Mouse (Mus musculus): ENCODE results near the gene Acap2. TPM values are rescaled to one million over a fixed set of nuclear protein-coding genes. Genes with fewer than 3 reads are reported as not detected.

Gene Acap2
- polyA plus RNA-seq, 1 experiment from 2014 or later, result 17.7 TPM

DNA sequence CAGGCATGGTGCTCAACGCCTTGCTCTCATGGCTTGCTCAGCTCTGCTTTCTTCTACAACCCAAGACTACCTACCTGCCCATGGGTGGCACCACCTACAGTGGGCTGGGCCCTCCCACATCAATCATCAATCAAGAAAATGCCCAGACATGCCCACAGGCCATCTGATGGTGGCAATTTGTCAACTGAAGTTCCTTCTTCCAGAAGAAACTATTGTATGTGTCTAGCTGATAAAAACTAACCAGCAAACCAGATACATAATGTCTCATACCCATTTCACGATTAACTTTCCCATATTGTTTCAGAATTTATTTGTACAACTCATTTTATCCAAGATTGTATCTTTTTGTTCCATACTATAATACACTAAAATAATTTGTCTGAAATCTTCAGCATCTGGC lies 15.3 kb downstream of the Acap2 start:
- Histone ChIP-seq H3K27me3 (no peaks in the 10 kb centered on the region), H3K27ac (no peak overlapping the region)

DNA sequence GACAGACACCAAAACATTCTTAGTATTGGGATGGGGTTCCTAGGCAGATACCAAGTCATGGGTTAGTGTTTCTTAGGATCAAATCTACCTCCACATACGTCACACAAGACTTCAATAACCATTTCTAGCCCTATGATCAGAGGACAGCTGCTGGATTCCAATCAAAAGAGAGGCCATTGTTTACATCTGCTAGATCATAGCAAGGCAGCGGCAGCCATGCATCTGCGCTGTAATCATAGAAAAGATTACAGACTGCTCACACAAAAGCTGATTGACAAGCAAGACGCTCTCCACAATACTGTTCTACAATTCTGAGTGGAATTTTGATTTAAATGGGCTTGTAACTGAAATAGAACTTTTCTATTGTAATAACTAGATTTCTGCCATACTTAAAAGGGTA lies 16.3 kb downstream of the Acap2 start:
- no peak overlapping the region for H3K4me2 ChIP-seq
- H3K9me3 ChIP-seq (replicated peaks), result no peaks in the 10 kb centered on the region
- H3K4me3 ChIP-seq (replicated peaks), result no peak overlapping the region
- WGBS, result 88% methylated on average over 4 of the region's 4 CpGs
- ATAC-seq (replicated peaks; ENCODE audit: low FRiP score), result no peak
- no peak overlapping the region for H3K9ac ChIP-seq
- H3K27ac ChIP-seq, result no peak overlapping the region
- H3K4me1 ChIP-seq, result peaks cover 20% of the 10 kb centered on the region
- H3K36me3 ChIP-seq, result no peaks in the 10 kb centered on the region
- H3K27me3 ChIP-seq, result no peaks in the 10 kb centered on the region

More for the DNA sequence above, 15.3 kb downstream of the Acap2 start:
- Histone ChIP-seq H3K9me3 (replicated peaks) (no peaks in the 10 kb centered on the region), H3K4me3 (replicated peaks) (no peak overlapping the region), H3K4me2 (no peak overlapping the region), H3K4me1 (peaks cover 17% of the 10 kb centered on the region), H3K9ac (no peak overlapping the region), H3K36me3 (no peaks in the 10 kb centered on the region)
- WGBS, result 85% methylated on average over 2 of the region's 2 CpGs
- ATAC-seq (replicated peaks; ENCODE audit: low FRiP score), result no peak

DNA sequence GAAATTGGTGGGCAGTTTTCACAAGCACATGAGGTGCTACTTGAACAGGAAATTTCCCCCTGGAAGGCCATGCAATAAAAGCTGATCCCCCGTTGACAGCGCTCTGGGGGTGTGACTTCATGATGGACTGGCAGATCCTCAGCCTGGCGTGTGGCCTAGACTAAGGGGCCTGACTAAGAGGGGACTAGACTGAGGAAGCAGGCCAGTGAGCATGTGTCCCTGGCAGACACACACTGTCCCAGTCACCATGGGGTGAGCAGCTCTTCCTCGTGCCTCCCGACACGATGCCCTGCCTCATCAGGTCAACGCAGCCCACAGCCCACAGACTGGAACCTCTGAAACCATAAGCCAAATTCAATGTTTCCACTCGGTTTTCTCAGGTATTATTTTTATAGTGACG lies 18.5 kb downstream of the Acap2 start:
- H3K4me2 ChIP-seq, result no peak overlapping the region
- H3K27ac ChIP-seq, result no peak overlapping the region
- H3K4me1 ChIP-seq, result peaks cover 19% of the 10 kb centered on the region
- no peaks in the 10 kb centered on the region for H3K27me3 ChIP-seq
- H3K9ac ChIP-seq, result no peak overlapping the region
- 54% methylated on average over 9 of the region's 9 CpGs for WGBS
- ATAC-seq (replicated peaks; ENCODE audit: low FRiP score), result no peak
- H3K9me3 ChIP-seq (replicated peaks), result no peaks in the 10 kb centered on the region
- H3K4me3 ChIP-seq (replicated peaks), result no peak overlapping the region
- no peaks in the 10 kb centered on the region for H3K36me3 ChIP-seq

DNA sequence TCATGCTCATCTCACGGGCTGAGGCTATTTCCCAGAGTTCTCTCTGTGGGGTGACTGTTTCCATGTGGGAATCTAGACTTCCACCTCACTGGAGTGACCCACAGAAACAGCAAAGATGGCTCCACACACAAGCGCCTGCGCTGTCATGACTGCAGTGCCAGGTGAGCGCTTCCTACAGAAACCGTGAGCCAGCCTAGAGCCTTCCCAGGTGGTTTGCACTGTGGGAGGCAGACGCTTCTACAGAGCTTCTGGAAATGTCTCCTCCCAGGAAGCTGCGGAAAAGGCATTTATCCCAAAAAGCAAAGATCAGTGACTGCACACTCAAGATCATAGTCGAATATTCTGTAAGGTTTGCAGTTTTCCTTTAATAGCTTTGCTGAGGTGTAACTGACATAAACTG lies 20.2 kb downstream of the Acap2 start:
- Histone ChIP-seq H3K9me3 (replicated peaks) (no peaks in the 10 kb centered on the region), H3K4me2 (no peak overlapping the region), H3K9ac (no peak overlapping the region), H3K4me1 (peaks cover 19% of the 10 kb centered on the region), H3K27me3 (no peaks in the 10 kb centered on the region), H3K27ac (no peak overlapping the region), H3K36me3 (no peaks in the 10 kb centered on the region), H3K4me3 (replicated peaks) (no peak overlapping the region)
- WGBS, result 82% methylated on average over 8 of the region's 8 CpGs
- ATAC-seq (replicated peaks; ENCODE audit: low FRiP score), result no peak

DNA sequence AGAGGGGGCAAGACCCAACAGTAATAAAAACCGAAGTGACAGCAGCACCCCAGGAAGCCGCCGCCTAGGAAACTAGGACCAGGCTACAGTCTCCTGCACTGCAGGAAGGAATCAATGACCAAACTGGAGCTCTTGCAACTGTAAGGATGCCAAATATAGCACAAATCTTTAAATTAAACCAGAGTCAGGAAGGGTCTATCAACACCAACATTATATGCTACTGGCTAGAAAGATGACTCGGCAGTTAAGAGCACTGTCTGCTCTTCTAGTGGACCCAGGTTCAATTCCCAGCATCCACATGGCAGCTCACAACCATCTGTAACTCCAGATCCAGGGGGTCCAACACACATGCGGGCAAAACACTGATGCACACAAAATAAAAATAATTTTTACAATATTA lies 21.7 kb downstream of the Acap2 start:
- Histone ChIP-seq H3K4me3 (replicated peaks) (no peak overlapping the region), H3K27me3 (no peaks in the 10 kb centered on the region), H3K4me2 (no peak overlapping the region), H3K9me3 (replicated peaks) (no peaks in the 10 kb centered on the region), H3K36me3 (no peaks in the 10 kb centered on the region), H3K9ac (no peak overlapping the region), H3K27ac (no peak overlapping the region), H3K4me1 (peaks cover 19% of the 10 kb centered on the region)
- no peak for ATAC-seq (replicated peaks; ENCODE audit: low FRiP score)
- WGBS, result 50% methylated on average over 5 of the region's 5 CpGs

DNA sequence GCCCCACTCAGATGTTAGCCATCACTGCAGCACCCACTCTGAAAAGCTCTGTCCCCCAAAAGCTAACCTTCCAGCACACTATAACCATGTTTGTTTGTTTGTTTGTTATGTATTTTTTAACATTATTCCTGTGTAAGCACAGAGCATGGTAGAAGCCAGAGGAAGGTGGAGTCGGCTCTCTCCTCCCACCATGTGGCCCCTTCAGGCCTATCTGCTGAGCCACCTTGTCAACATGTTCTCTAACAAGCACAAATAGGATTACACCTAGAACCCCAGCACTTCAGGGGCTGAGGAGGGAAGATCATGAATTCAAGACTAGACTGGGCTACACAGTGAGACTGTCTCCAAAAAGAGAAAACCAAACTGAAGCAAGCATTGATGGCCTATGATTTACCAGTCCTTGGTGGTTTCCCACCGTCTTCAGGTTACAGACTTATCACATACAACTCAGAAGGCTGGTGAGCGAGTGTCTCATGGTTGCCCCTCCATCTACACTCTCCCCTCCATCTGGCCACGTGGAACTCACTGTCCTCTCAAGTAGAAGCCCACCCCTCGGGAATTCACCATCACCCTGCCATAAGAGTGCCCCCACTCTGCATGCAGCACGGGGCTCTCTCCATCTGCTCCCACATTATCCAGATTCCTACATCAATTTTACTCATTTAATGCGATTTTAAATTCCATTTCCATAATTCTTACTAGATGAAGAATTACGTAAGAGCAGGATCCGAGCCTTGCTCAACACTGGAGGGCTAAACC lies 26.0 kb downstream of the Acap2 start:
- no peak overlapping the region for H3K4me3 ChIP-seq (replicated peaks)
- H3K4me1 ChIP-seq, result peaks cover 11% of the 10 kb centered on the region
- H3K9ac ChIP-seq, result no peak overlapping the region
- ATAC-seq (replicated peaks; ENCODE audit: low FRiP score), result no peak
- 76% methylated on average over 9 of the region's 9 CpGs for WGBS
- H3K4me2 ChIP-seq, result no peak overlapping the region
- no peak overlapping the region for H3K27ac ChIP-seq
- H3K36me3 ChIP-seq, result no peaks in the 10 kb centered on the region
- H3K9me3 ChIP-seq (replicated peaks), result no peaks in the 10 kb centered on the region
- no peaks in the 10 kb centered on the region for H3K27me3 ChIP-seq

DNA sequence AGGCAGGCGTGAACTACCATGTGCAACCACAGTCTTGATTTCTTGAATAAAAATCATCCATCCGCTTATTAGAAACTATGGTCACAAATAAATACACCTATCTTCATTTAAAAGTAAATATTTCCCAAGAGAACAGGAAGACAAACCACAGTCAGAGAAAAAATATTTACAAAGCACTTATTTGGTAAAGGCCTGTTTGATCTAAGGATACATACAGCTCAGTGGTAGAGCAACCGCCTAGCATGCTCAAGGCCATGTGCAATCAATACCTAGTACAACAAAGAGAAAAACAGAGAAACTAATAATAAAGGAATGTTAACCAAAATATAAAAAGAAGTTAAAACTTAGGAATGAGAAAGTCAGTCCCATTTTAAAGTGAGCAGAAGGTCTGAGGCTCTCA lies 28.8 kb downstream of the Acap2 start:
- H3K4me1 ChIP-seq, result peaks cover 14% of the 10 kb centered on the region
- H3K27me3 ChIP-seq, result no peaks in the 10 kb centered on the region
- no peak overlapping the region for H3K4me3 ChIP-seq (replicated peaks)
- no peak overlapping the region for H3K4me2 ChIP-seq
- no peak overlapping the region for H3K9ac ChIP-seq
- H3K27ac ChIP-seq, result no peak overlapping the region
- no peaks in the 10 kb centered on the region for H3K36me3 ChIP-seq
- 92% methylated on average over 3 of the region's 3 CpGs for WGBS
- no peaks in the 10 kb centered on the region for H3K9me3 ChIP-seq (replicated peaks)
- ATAC-seq (replicated peaks; ENCODE audit: low FRiP score), result no peak

DNA sequence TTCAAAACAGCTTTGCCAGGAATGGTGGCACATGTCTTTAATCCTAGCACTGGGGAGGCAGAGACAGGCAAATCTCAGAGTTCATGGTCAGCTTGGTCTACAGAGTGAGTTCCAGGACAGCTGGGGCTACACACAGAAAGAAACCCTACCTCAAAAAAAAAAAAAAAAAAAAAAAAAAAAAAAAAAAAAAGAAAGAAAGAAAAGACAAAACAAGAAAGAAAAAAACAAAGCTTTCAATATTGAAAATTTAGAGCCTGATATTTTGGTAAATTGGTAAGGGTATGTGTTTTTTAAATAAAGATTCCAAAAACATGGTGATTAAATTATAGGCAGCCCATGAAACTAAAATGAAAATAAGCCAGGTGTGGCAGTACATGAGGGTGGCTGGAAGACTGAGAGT lies 29.6 kb downstream of the Acap2 start:
- Histone ChIP-seq H3K27ac (no peak overlapping the region), H3K9me3 (replicated peaks) (no peaks in the 10 kb centered on the region), H3K9ac (no peak overlapping the region), H3K4me3 (replicated peaks) (no peak overlapping the region), H3K36me3 (no peaks in the 10 kb centered on the region), H3K4me2 (no peak overlapping the region), H3K4me1 (peaks cover 17% of the 10 kb centered on the region), H3K27me3 (no peaks in the 10 kb centered on the region)
- ATAC-seq (replicated peaks; ENCODE audit: low FRiP score), result no peak

DNA sequence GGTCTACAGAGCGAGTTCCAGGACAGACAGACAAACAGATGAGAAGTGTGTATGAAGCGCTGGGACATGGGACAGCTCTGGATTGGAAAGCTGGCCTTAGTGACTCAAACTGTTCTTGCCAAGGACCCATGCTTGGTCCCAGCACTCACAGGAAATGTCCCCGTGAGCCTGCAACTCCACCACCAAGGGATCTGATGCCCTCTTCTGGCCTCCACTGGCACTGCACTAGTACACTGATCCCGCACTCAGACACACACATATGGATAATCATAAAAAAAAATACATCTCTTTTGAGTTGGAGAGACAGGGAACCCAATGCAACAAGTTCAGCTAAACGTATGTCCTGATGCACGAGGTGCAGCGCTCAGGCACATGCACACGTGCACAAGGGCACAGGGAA lies 30.7 kb downstream of the Acap2 start:
- Histone ChIP-seq H3K4me1 (peaks cover 23% of the 10 kb centered on the region), H3K4me3 (replicated peaks) (no peak overlapping the region), H3K36me3 (no peaks in the 10 kb centered on the region), H3K9me3 (replicated peaks) (no peaks in the 10 kb centered on the region), H3K27ac (no peak overlapping the region), H3K9ac (no peak overlapping the region), H3K4me2 (no peak overlapping the region), H3K27me3 (no peaks in the 10 kb centered on the region)
- no peak for ATAC-seq (replicated peaks; ENCODE audit: low FRiP score)
- WGBS, result 96% methylated on average over 8 of the region's 8 CpGs

DNA sequence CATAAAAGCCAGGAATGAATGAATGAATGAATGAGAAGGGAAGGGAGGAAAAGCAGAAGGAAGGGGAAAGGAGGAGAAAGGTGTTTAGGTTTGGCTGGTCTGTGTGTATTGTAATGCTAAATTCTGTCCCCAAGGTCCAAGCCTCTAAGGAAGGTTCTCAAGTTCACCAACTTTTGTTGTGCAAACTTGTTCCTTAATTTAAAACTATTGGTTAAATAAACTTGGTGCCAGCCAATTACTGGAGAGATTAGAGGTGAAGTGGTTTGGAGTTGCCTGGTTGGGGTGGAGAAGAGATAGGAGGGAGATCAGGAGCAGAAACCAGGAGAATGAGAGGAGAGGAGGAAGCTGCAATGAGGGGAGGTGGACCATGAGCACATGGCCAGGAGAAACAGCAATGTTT lies 31.4 kb downstream of the Acap2 start:
- Histone ChIP-seq H3K4me2 (no peak overlapping the region), H3K9me3 (replicated peaks) (no peaks in the 10 kb centered on the region)
- ATAC-seq (replicated peaks; ENCODE audit: low FRiP score), result no peak

DNA sequence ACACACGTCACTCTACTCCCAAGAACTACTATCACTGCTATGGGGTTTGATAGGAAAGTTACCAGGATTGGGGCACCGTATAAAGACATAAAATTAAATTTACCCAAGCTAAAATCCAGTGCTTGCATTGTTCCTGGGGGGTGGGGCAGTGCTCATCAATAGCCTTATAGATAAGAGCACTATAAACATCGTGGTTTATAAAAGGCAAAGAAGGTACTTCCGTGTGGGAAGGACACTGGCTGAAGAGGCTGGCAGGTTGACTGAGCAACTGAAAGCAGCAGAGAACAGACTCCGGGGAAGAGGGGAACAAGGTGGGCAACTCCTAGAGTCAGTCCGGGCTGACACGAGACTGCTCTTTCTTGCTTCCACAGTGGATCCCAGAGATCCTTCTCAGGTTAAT lies 33.1 kb downstream of the Acap2 start:
- Histone ChIP-seq H3K4me3 (replicated peaks) (no peak overlapping the region), H3K27ac (no peak overlapping the region), H3K36me3 (no peaks in the 10 kb centered on the region), H3K9ac (no peak overlapping the region), H3K27me3 (no peaks in the 10 kb centered on the region), H3K9me3 (replicated peaks) (no peaks in the 10 kb centered on the region), H3K4me2 (no peak overlapping the region), H3K4me1 (peaks cover 23% of the 10 kb centered on the region)
- WGBS, result 57% methylated on average over 7 of the region's 7 CpGs
- no peak for ATAC-seq (replicated peaks; ENCODE audit: low FRiP score)

More for the DNA sequence above, 31.4 kb downstream of the Acap2 start:
- no peaks in the 10 kb centered on the region for H3K27me3 ChIP-seq
- H3K36me3 ChIP-seq, result no peaks in the 10 kb centered on the region
- H3K27ac ChIP-seq, result no peak overlapping the region
- no peak overlapping the region for H3K4me3 ChIP-seq (replicated peaks)
- H3K4me1 ChIP-seq, result peaks cover 23% of the 10 kb centered on the region
- H3K9ac ChIP-seq, result no peak overlapping the region

DNA sequence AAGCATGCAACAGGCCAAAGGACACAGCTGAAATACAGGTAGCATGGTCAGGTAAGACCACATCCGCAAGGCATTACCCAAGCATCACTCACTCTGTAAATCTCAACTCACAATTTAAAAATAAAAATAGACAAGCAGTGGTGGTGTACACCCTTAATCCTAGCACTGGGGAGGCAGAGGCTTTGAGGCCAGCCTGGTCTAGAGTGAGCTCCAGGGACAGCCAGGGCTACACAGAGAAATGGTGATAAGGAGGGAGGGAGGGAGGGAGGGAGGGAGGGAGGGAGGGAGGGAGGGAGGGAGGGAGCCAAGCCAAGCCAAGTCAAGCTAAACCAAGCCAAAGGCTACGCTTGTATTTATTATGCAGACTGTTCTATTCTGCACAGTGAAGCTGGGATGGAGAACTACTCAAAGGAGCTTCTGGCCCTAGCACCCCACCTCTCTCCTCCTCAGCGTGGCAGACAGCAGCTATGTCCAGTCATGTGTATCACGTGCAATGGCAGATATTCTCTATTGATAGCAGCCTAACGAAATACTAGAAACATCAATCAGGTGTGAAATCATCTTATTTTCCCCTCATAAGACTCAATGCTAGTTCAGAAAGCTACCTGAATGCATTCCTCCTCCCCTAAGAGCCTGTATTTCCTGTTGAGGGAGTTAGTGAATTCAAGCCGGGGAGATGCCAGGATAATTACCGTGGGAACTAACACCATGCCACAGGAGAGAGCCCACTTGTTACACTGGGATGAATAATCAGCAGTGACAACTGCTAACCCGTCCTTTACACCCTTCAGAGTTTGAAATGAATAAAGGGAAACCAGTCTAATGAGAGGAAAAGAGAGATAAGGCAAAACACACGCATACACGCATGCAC lies 33.8 kb downstream of the Acap2 start:
- H3K9ac ChIP-seq, result no peak overlapping the region
- H3K27me3 ChIP-seq, result no peaks in the 10 kb centered on the region
- peaks cover 19% of the 10 kb centered on the region for H3K4me1 ChIP-seq
- no peaks in the 10 kb centered on the region for H3K36me3 ChIP-seq
- H3K27ac ChIP-seq, result no peak overlapping the region
- H3K9me3 ChIP-seq (replicated peaks), result no peaks in the 10 kb centered on the region
- 51% methylated on average over 10 of the region's 10 CpGs for WGBS
- no peak overlapping the region for H3K4me3 ChIP-seq (replicated peaks)
- no peak for ATAC-seq (replicated peaks; ENCODE audit: low FRiP score)
- no peak overlapping the region for H3K4me2 ChIP-seq
